Mouse (Mus musculus): ENCODE measurements around the gene Gp5.

- TF ChIP-seq CTCF (IDR thresholded peaks at IDR 0.05; ENCODE audit: low read depth, low read length) (no peak), POLR2A (IDR thresholded peaks at IDR 0.05; ENCODE audit: insufficient read depth, low read length) (no peak)
Measured at GRCm38 (mm10) chr16:30266561-30266960, 44.0 kb downstream of the Gp5 start.

All from ES-Bruce4 (cell line).